Mouse (Mus musculus) embryo, embryonic 10.5 days (tissue): ENCODE measurements at regions not wholly inside any gene's neighbourhood (a gene's known extent, or its start where the extent isn't known, plus 50 kb on each side); places are given as distances from the start of the nearest gene placed in this dataset.
A peak's percentile ranks its signal among the peaks of the same experiment; 100 is the strongest.

Experiments
- DNase-seq: peaks from one replicate; pipeline ENCODE4 v3.0.0-alpha.2; 2015; ENCODE audit warnings: low spot score

GRCm38 (mm10) chr3:148158533-148158932 is 831.8 kb downstream of the Adgrl2 start:
- no peak for DNase-seq

- no peak for DNase-seq
Observed at GRCm38 (mm10) chr3:148143776-148144175, 846.6 kb downstream of the Adgrl2 start.

- DNase-seq, result no peak
Observed at GRCm38 (mm10) chr3:148136791-148137251, 853.5 kb downstream of the Adgrl2 start.

- DNase-seq, result no peak
Observed at GRCm38 (mm10) chr3:148134646-148135045, 855.7 kb downstream of the Adgrl2 start.

- no peak for DNase-seq
Observed at GRCm38 (mm10) chr3:148115576-148115975, 874.8 kb downstream of the Adgrl2 start.

GRCm38 (mm10) chr3:148112204-148112603 is 878.2 kb downstream of the Adgrl2 start:
- no peak for DNase-seq

GRCm38 (mm10) chr3:148107031-148107430 is 883.3 kb downstream of the Adgrl2 start:
- DNase-seq, result no peak

GRCm38 (mm10) chr3:148093930-148094329 is 896.4 kb downstream of the Adgrl2 start:
- no peak for DNase-seq

GRCm38 (mm10) chr3:148075841-148076240 is 914.5 kb downstream of the Adgrl2 start:
- DNase-seq, result no peak

GRCm38 (mm10) chr3:148066701-148067100 is 923.7 kb downstream of the Adgrl2 start:
- DNase-seq, result peak; percentile 13

GRCm38 (mm10) chr3:148056074-148056473 is 934.3 kb downstream of the Adgrl2 start:
- no peak for DNase-seq

GRCm38 (mm10) chr3:148052516-148052915 is 937.8 kb downstream of the Adgrl2 start:
- DNase-seq, result peak; percentile 24

- DNase-seq, result no peak
Observed at GRCm38 (mm10) chr3:148048247-148048646, 942.1 kb downstream of the Adgrl2 start.

GRCm38 (mm10) chr3:148032532-148032931 is 957.8 kb downstream of the Adgrl2 start:
- DNase-seq, result no peak

- DNase-seq, result no peak
Observed at GRCm38 (mm10) chr3:148005831-148006230, 984.5 kb downstream of the Adgrl2 start.

- DNase-seq, result peak; percentile 47
Observed at GRCm38 (mm10) chr3:148004006-148004405, 986.3 kb downstream of the Adgrl2 start.

- no peak for DNase-seq
Observed at GRCm38 (mm10) chr3:147999330-147999953, 990.9 kb downstream of the Adgrl2 start.

- no peak for DNase-seq
Observed at GRCm38 (mm10) chr3:147991738-147992137, 998.6 kb downstream of the Adgrl2 start.

GRCm38 (mm10) chr3:147990831-147991230 is 999.5 kb downstream of the Adgrl2 start:
- no peak for DNase-seq

GRCm38 (mm10) chr3:147982831-147983230 is 1007.5 kb downstream of the Adgrl2 start:
- DNase-seq, result no peak

- no peak for DNase-seq
Observed at GRCm38 (mm10) chr3:147981621-147982020, 1008.7 kb downstream of the Adgrl2 start.

- DNase-seq, result no peak
Observed at GRCm38 (mm10) chr3:147976579-147976978, 1013.8 kb downstream of the Adgrl2 start.

GRCm38 (mm10) chr3:147976069-147976468 is 1014.3 kb downstream of the Adgrl2 start:
- DNase-seq, result no peak

- no peak for DNase-seq
Observed at GRCm38 (mm10) chr3:147975500-147975899, 1014.9 kb downstream of the Adgrl2 start.
